Comparison of ENCODE assay signal across 8 mouse cellular contexts in the genomic region with DNA sequence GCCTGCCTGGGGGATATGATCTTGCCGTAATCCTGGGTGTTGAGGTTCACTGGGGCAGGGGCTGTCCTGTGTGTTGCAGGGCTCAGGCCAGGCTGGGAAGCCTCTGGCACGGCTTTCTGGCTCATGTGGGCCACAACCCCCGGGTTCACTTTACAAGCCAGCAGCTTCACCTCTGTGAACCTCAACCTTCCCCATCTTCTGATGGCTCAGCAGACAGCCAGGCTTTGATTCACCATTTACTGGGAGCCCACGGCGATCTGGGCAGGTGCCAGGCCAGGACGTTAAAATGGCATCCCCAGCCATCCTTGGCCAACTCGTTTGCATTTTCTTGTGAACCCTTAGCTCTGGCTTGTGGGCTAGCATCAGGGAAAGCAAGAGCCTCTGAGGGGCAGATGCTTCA. TPM values are rescaled to one million over a fixed set of nuclear protein-coding genes. Genes with fewer than 3 reads are reported as not detected.
A peak's percentile ranks its signal among the peaks of the same experiment; 100 is the strongest.
DNase-seq lines count a peak whose midpoint lies in the region; ATAC-seq and TF ChIP-seq lines count a peak whose summit lies in the region.

No protein-coding gene starts in this region.

- DNase-seq in left cerebral cortex, adult 2 months (ENCODE audit: extremely low spot score in 1 of 2, low spot score in 2 of 2): no peak
- no peak for DNase-seq in left cerebral cortex, postnatal 36 days (ENCODE audit: low spot score in 2 of 2)
- no peak for DNase-seq in forebrain, embryonic 10.5 days (ENCODE audit: extremely low spot score, low spot score)
- peak; percentile 76 for DNase-seq in kidney, postnatal 14 days
- no peak for DNase-seq in Muller cell, postnatal 12 days (ENCODE audit: inconsistent ontology term)
- no peak for DNase-seq in left cerebral cortex, adult 8-10 months (ENCODE audit: low spot score in 2 of 2)
- DNase-seq in retina, embryonic 14.5 days (ENCODE audit: low spot score): no peak

- no peak for TF ChIP-seq CTCF in left cerebral cortex, adult 2 months (IDR thresholded peaks at IDR 0.05)

- H3K9ac ChIP-seq in neural tube, embryonic 14.5 days (replicated peaks; ENCODE audit: low read depth, low read length): peak overlapping the region; percentile 48

- H3K4me3 ChIP-seq in left cerebral cortex, adult 2 months: peak overlapping the region; percentile 44
- H3K4me3 ChIP-seq in forebrain, embryonic 10.5 days: peak overlapping the region; percentile 54
- peak overlapping the region; percentile 35 for H3K4me3 ChIP-seq in neural tube, embryonic 14.5 days (ENCODE audit: low read depth, low read length)

- H3K27ac ChIP-seq in left cerebral cortex, adult 2 months: no peak overlapping the region; the same call in 1 of the 2 replicates
- H3K27ac ChIP-seq in forebrain, embryonic 10.5 days: no peak overlapping the region; the same call in 1 of the 2 replicates
- no peak overlapping the region for H3K27ac ChIP-seq in neural tube, embryonic 14.5 days (ENCODE audit: low read depth, low read length)

- peaks cover 22% of the 10 kb centered on the region for H3K4me1 ChIP-seq in forebrain, embryonic 10.5 days
- peaks cover 8% of the 10 kb centered on the region; the same call in 1 of the 2 replicates for H3K4me1 ChIP-seq in neural tube, embryonic 14.5 days (ENCODE audit: control insufficient read depth, insufficient read depth, low read length)

- no peaks in the 10 kb centered on the region; the same call in 1 of the 2 replicates for H3K9me3 ChIP-seq in forebrain, embryonic 10.5 days
- H3K9me3 ChIP-seq in neural tube, embryonic 14.5 days (ENCODE audit: control insufficient read depth, low read length): no peaks in the 10 kb centered on the region

- H3K4me2 ChIP-seq in neural tube, embryonic 14.5 days (ENCODE audit: low read depth, low read length): peak overlapping the region; percentile 83

- intact Hi-C loops in left cerebral cortex, adult 2 months (cut with DNase I): no loop called here
- intact Hi-C loops in left cerebral cortex, postnatal 36 days (cut with DNase I): no loop called here

- no peaks in the 10 kb centered on the region for H3K36me3 ChIP-seq in forebrain, embryonic 10.5 days (replicated peaks)
- H3K36me3 ChIP-seq in neural tube, embryonic 14.5 days (ENCODE audit: control insufficient read depth, insufficient read depth, low read length): no peaks in the 10 kb centered on the region

- ATAC-seq in neural tube, embryonic 14.5 days (ENCODE audit: low read depth): no peak

- WGBS in forebrain, embryonic 10.5 days: 27% methylated on average over 7 of the region's 7 CpGs
- 21% methylated on average over 7 of the region's 7 CpGs for WGBS in neural tube, embryonic 14.5 days

- H3K27me3 ChIP-seq in forebrain, embryonic 10.5 days (ENCODE audit: poor library complexity, severe bottlenecking): peaks cover 73% of the 10 kb centered on the region
- peaks cover 27% of the 10 kb centered on the region for H3K27me3 ChIP-seq in neural tube, embryonic 14.5 days (ENCODE audit: control insufficient read depth, insufficient read depth, low read length)

RNA-seq across cellular contexts. Expression of a gene that starts 0.5 kb away (rescaled TPM):
- total RNA-seq in left cerebral cortex, adult 2 months (2021): 10 to 100 TPM; 27.7 to 27.8 TPM
- total RNA-seq in left cerebral cortex, postnatal 36 days (2021): 10 to 100 TPM; 20.2 to 23.8 TPM
- 7.3 and 7.6 TPM in 2 replicates for polyA plus RNA-seq in forebrain, embryonic 10.5 days (2016; fragmentation: Nextera tagmentation; extraction: Ambion mirVana)
- polyA plus RNA-seq in neural tube, embryonic 14.5 days (2014; fragmentation: Nextera tagmentation; extraction: Ambion mirVana): 6.8 and 7.3 TPM in 2 replicates
- 10 to 100 TPM; 53.8 to 61.2 (median 56.4) TPM for total RNA-seq in left cerebral cortex, adult 8-10 months (2022)
